Mouse (Mus musculus) bone marrow macrophage, adult 2 months (primary cell): ENCODE data around the gene Ddit4. TPM values are rescaled to one million over a fixed set of nuclear protein-coding genes. Genes with fewer than 3 reads are reported as not detected.

Experiments
- H3K27ac ChIP-seq: 2 replicates; pipeline ENCODE4 v1.5.1; 2012; ENCODE audit warnings: low read depth, low read length; ENCODE audit not compliant: insufficient read depth
- H3K4me1 ChIP-seq: 2 replicates; pipeline ENCODE4 v1.6.1; 2012; ENCODE audit warnings: low read length; ENCODE audit not compliant: control insufficient read depth, insufficient read depth
- H3K4me3 ChIP-seq: 2 replicates; pipeline ENCODE4 v1.5.1; 2012; ENCODE audit warnings: mild to moderate bottlenecking, low read length, moderate library complexity; ENCODE audit not compliant: insufficient read depth
- CTCF ChIP-seq: IDR thresholded peaks from 2 replicates; pipeline ENCODE4 v1.5.1; 2012; ENCODE audit warnings: low read depth, mild to moderate bottlenecking, low read length, moderate library complexity
- POLR2A ChIP-seq: IDR thresholded peaks from 2 replicates; pipeline ENCODE4 v1.6.1; 2012; ENCODE audit warnings: mild to moderate bottlenecking, low read depth, low read length, borderline replicate concordance
- polyA plus RNA-seq: library from polyadenylated mRNA; stranded (reverse); fragments of >200 nt; gene quantifications from 2 replicates; pipeline ENCODE4 v1.2.4, GENCODE M21; 2012; ENCODE audit not compliant: missing spikeins, insufficient read depth, insufficient read length

The Ddit4 gene
- polyA plus RNA-seq, 1 experiment = 3.4 TPM

GRCm38 (mm10) chr10:59909357-59909847 lies 42.2 kb downstream of the Ddit4 start:
- Histone ChIP-seq H3K4me3 (0 out of 2 replicates have a peak overlapping the region, but pooled peaks have one; percentile 5), H3K4me1 (peaks cover 17% of the 10 kb centered on the region), H3K27ac (no peak overlapping the region)
- TF ChIP-seq POLR2A (no peak), CTCF (no peak)

GRCm38 (mm10) chr10:59908776-59909315 lies 42.8 kb downstream of the Ddit4 start:
- Histone ChIP-seq H3K4me3 (no peak overlapping the region), H3K4me1 (peaks cover 17% of the 10 kb centered on the region), H3K27ac (no peak overlapping the region)
- no peak for TF ChIP-seq CTCF
- no peak for TF ChIP-seq POLR2A

- no peak overlapping the region for H3K27ac ChIP-seq
- H3K4me3 ChIP-seq = no peak overlapping the region
- no peak for TF ChIP-seq CTCF
- TF ChIP-seq POLR2A = no peak
- peaks cover 26% of the 10 kb centered on the region for H3K4me1 ChIP-seq
Observed at GRCm38 (mm10) chr10:59907695-59908299, 43.8 kb downstream of the Ddit4 start.

GRCm38 (mm10) chr10:59907080-59907609 lies 44.5 kb downstream of the Ddit4 start:
- Histone ChIP-seq H3K4me1 (peaks cover 29% of the 10 kb centered on the region), H3K27ac (no peak overlapping the region), H3K4me3 (no peak overlapping the region)
- TF ChIP-seq CTCF (no peak), POLR2A (no peak)

GRCm38 (mm10) chr10:59903170-59903569 lies 48.5 kb downstream of the Ddit4 start:
- H3K4me1 ChIP-seq = peaks cover 51% of the 10 kb centered on the region
- H3K27ac ChIP-seq = no peak overlapping the region
- no peak overlapping the region for H3K4me3 ChIP-seq
- no peak for TF ChIP-seq CTCF
- no peak for TF ChIP-seq POLR2A

- no peak for TF ChIP-seq CTCF
- TF ChIP-seq POLR2A = no peak
- Histone ChIP-seq H3K4me3 (no peak overlapping the region), H3K27ac (no peak overlapping the region), H3K4me1 (peaks cover 47% of the 10 kb centered on the region)
Observed at GRCm38 (mm10) chr10:59902606-59902990, 49.0 kb downstream of the Ddit4 start.

GRCm38 (mm10) chr10:59901986-59902605 lies 49.5 kb downstream of the Ddit4 start:
- TF ChIP-seq CTCF = no peak
- no peak for TF ChIP-seq POLR2A
- Histone ChIP-seq H3K4me1 (peaks cover 44% of the 10 kb centered on the region), H3K4me3 (no peak overlapping the region), H3K27ac (no peak overlapping the region)

- no peak overlapping the region for H3K4me3 ChIP-seq
- no peak for TF ChIP-seq CTCF
- no peak for TF ChIP-seq POLR2A
- H3K27ac ChIP-seq = no peak overlapping the region
- peaks cover 42% of the 10 kb centered on the region for H3K4me1 ChIP-seq
Observed at GRCm38 (mm10) chr10:59901463-59901862, 50.2 kb downstream of the Ddit4 start.

GRCm38 (mm10) chr10:59900939-59901338 lies 50.7 kb downstream of the Ddit4 start:
- H3K4me3 ChIP-seq = no peak overlapping the region
- peaks cover 42% of the 10 kb centered on the region for H3K4me1 ChIP-seq
- no peak overlapping the region for H3K27ac ChIP-seq
- no peak for TF ChIP-seq CTCF
- no peak for TF ChIP-seq POLR2A

- H3K4me3 ChIP-seq = 0 out of 2 replicates have a peak overlapping the region, but pooled peaks have one; percentile 2
- no peak for TF ChIP-seq CTCF
- no peak for TF ChIP-seq POLR2A
- peaks cover 42% of the 10 kb centered on the region for H3K4me1 ChIP-seq
- H3K27ac ChIP-seq = peak overlapping the region; percentile 81
Observed at GRCm38 (mm10) chr10:59900174-59900435, 51.5 kb downstream of the Ddit4 start.

Other genes starting within 250 kb of the Ddit4 start
- 42.0 and 46.6 TPM in 2 replicates for gene Micu1, start 249.4 kb downstream of the Ddit4 start, polyA plus RNA-seq
- 26.3 and 32.7 TPM in 2 replicates for gene Dnajb12, start 72.3 kb downstream of the Ddit4 start, polyA plus RNA-seq
- 26.5 and 29.3 TPM in 2 replicates for gene Ascc1, start 51.0 kb upstream of the Ddit4 start, polyA plus RNA-seq
- gene Anapc16, start 51.3 kb upstream of the Ddit4 start, polyA plus RNA-seq = 33.2 and 44.1 TPM in 2 replicates
- gene Spock2, start 154.4 kb upstream of the Ddit4 start, polyA plus RNA-seq = 0.11 TPM in 1 of 2 replicates, not detected in the other